Mouse (Mus musculus) midbrain, embryonic 16.5 days (tissue): ENCODE data around the gene Tas2r144. TPM values are rescaled to one million over a fixed set of nuclear protein-coding genes. Genes with fewer than 3 reads are reported as not detected.

Source experiments
- ATAC-seq: fragments of 200-750 bp; cut with Nextera tagmentation; 2 replicates; pipeline ENCODE4 v1.8.0; 2017; ENCODE audit warnings: moderate TSS enrichment
- H3K27ac ChIP-seq: fragments of 300-500 bp; sonication (generic); 2 replicates; pipeline ENCODE4 v1.5.1; 2014; ENCODE audit warnings: mild to moderate bottlenecking, low read length, mixed read lengths
- H3K27me3 ChIP-seq: fragments of 300-500 bp; sonication (generic); 2 replicates; pipeline ENCODE4 v1.6.1; 2014; ENCODE audit warnings: low read depth, low read length, mixed read lengths; ENCODE audit not compliant: control insufficient read depth, insufficient read depth
- H3K36me3 ChIP-seq: fragments of 300-500 bp; sonication (generic); 2 replicates; pipeline ENCODE4 v1.6.1; 2014; ENCODE audit warnings: mild to moderate bottlenecking, low read length, moderate library complexity, mixed read lengths; ENCODE audit not compliant: control insufficient read depth, insufficient read depth
- H3K4me1 ChIP-seq: fragments of 300-500 bp; sonication (generic); 2 replicates; pipeline ENCODE4 v1.6.1; 2014; ENCODE audit warnings: mild to moderate bottlenecking, low read length, mixed read lengths; ENCODE audit not compliant: control insufficient read depth, insufficient read depth
- H3K4me2 ChIP-seq: fragments of 300-500 bp; sonication (generic); 2 replicates; pipeline ENCODE4 v1.6.1; 2014; ENCODE audit warnings: mild to moderate bottlenecking, low read length, mixed read lengths
- H3K4me3 ChIP-seq: fragments of 300-500 bp; sonication (generic); 2 replicates; pipeline ENCODE4 v1.5.1; 2014; ENCODE audit warnings: low read depth, mild to moderate bottlenecking, low read length, moderate library complexity, mixed read lengths
- H3K9ac ChIP-seq: fragments of 300-500 bp; sonication (generic); 2 replicates; pipeline ENCODE4 v1.6.1; 2014; ENCODE audit warnings: low read depth, low read length, mixed read lengths
- H3K9me3 ChIP-seq: fragments of 300-500 bp; sonication (generic); replicated peaks from 2 replicates; pipeline ENCODE4 v1.6.1; 2014; ENCODE audit warnings: mild to moderate bottlenecking, low read length, mixed read lengths; ENCODE audit not compliant: control insufficient read depth, poor library complexity, severe bottlenecking
- WGBS: fragments of 180-500 bp; shearing (Covaris S2); extraction: QIAGEN DNeasy Blood & Tissue Kit; methylation state at CpG from one replicate; pipeline ENCODE4 v1.1.7; 2014; 5-methylcytosine and 5-hydroxymethylcytosine counted together
- polyA plus RNA-seq: library from polyadenylated mRNA; unstranded; fragments of >200 nt; fragmentation: Nextera tagmentation; extraction: Ambion mirVana; gene quantifications from 2 replicates; pipeline ENCODE4 v1.2.1, GENCODE M21; 2015

Tas2r144 gene
- polyA plus RNA-seq, 1 experiment from 2014 or later = not detected

- H3K36me3 ChIP-seq = no peaks in the 10 kb centered on the region
- H3K9me3 ChIP-seq = no peaks in the 10 kb centered on the region
- H3K4me1 ChIP-seq = peaks cover 3% of the 10 kb centered on the region; the same call in 1 of the 2 replicates
- H3K4me3 ChIP-seq = no peak overlapping the region
- no peak overlapping the region for H3K27ac ChIP-seq
- H3K27me3 ChIP-seq = peaks cover 3% of the 10 kb centered on the region; the same call in 1 of the 2 replicates
- 0 out of 2 replicates have a peak, but pooled peaks have one; percentile 68 for ATAC-seq
- H3K9ac ChIP-seq = no peak overlapping the region
- H3K4me2 ChIP-seq = no peak overlapping the region
- WGBS = 20% methylated on average over 11 of the region's 11 CpGs
These were observed 42.3 kb downstream of the Tas2r144 start for GRCm38 (mm10) chr6:42257303-42257863.

- Histone ChIP-seq H3K27me3 (peaks cover 3% of the 10 kb centered on the region; the same call in 1 of the 2 replicates), H3K27ac (no peak overlapping the region), H3K36me3 (no peaks in the 10 kb centered on the region), H3K9me3 (no peaks in the 10 kb centered on the region), H3K4me2 (no peak overlapping the region), H3K4me3 (no peak overlapping the region), H3K4me1 (peaks cover 6% of the 10 kb centered on the region; the same call in 1 of the 2 replicates), H3K9ac (no peak overlapping the region)
- ATAC-seq = no peak
- WGBS = 77% methylated on average over 6 of the region's 6 CpGs
These were observed 45.3 kb downstream of the Tas2r144 start for GRCm38 (mm10) chr6:42260430-42260829.

- H3K4me2 ChIP-seq = no peak within 1 kb of the TSS
- no peaks in the 10 kb centered on the region for H3K36me3 ChIP-seq
- H3K27ac ChIP-seq = no peak within 1 kb of the TSS
- 21% methylated on average over 20 of the region's 20 CpGs for WGBS
- peaks cover 3% of the 10 kb centered on the region; the same call in 1 of the 2 replicates for H3K27me3 ChIP-seq
- peaks cover 11% of the 10 kb centered on the region for H3K4me1 ChIP-seq
- H3K9me3 ChIP-seq = no peaks in the 10 kb centered on the region
- no peak for ATAC-seq
- H3K4me3 ChIP-seq = no peak within 1 kb of the TSS
- H3K9ac ChIP-seq = no peak within 1 kb of the TSS
These were observed 46.5 kb downstream of the Tas2r144 start, which contains the start of gene Tmem139 for GRCm38 (mm10) chr6:42261524-42262170. Gene Tmem139 (plus strand): TSS chr6:42261970.

GRCm38 (mm10) chr6:42264626-42265312, 49.6 kb downstream of the Tas2r144 start, which contains the start of gene Casp2:
Gene Casp2 (plus strand): TSS chr6:42264985.
- Histone ChIP-seq H3K27ac (peak within 1 kb of the TSS; percentile 83), H3K36me3 (peaks cover 13% of the 10 kb centered on the region), H3K9me3 (no peaks in the 10 kb centered on the region), H3K4me1 (peaks cover 11% of the 10 kb centered on the region), H3K4me2 (peak within 1 kb of the TSS; percentile 60), H3K4me3 (peak within 1 kb of the TSS; percentile 63), H3K27me3 (peaks cover 3% of the 10 kb centered on the region; the same call in 1 of the 2 replicates), H3K9ac (peak within 1 kb of the TSS; percentile 79)
- ATAC-seq = peak; percentile 99
- WGBS = under 1% methylated on average over 51 of the region's 51 CpGs

Other genes starting within 250 kb of the Tas2r144 start
- not detected in 2 replicates for gene Sval3, start 247.2 kb upstream of the Tas2r144 start, polyA plus RNA-seq
- not detected in 2 replicates for gene Sva, start 176.9 kb upstream of the Tas2r144 start, polyA plus RNA-seq
- not detected in 2 replicates for gene Tas2r139, start 74.4 kb upstream of the Tas2r144 start, polyA plus RNA-seq
- 8.5 and 9.9 TPM in 2 replicates for gene Gstk1, start 30.6 kb downstream of the Tas2r144 start, polyA plus RNA-seq
- gene Tmem139, start 46.6 kb downstream of the Tas2r144 start, polyA plus RNA-seq = not detected in 2 replicates
- 36.3 and 40.5 TPM in 2 replicates for gene Casp2, start 49.7 kb downstream of the Tas2r144 start, polyA plus RNA-seq
- gene Clcn1, start 71.4 kb downstream of the Tas2r144 start, polyA plus RNA-seq = 1.3 and 1.5 TPM in 2 replicates
- 7.8 and 8.4 TPM in 2 replicates for gene Fam131b, start 109.3 kb downstream of the Tas2r144 start, polyA plus RNA-seq
- 55.1 and 56.5 TPM in 2 replicates for gene Zyx, start 134.3 kb downstream of the Tas2r144 start, polyA plus RNA-seq
- 0.47 and 0.94 TPM in 2 replicates for gene Epha1, start 157.9 kb downstream of the Tas2r144 start, polyA plus RNA-seq
- gene Tas2r143, start 184.9 kb downstream of the Tas2r144 start, polyA plus RNA-seq = not detected in 2 replicates
- gene Tas2r135, start 190.1 kb downstream of the Tas2r144 start, polyA plus RNA-seq = not detected in 2 replicates
- gene Tas2r126, start 219.2 kb downstream of the Tas2r144 start, polyA plus RNA-seq = not detected in 2 replicates
- gene Olfr458, start 249.9 kb downstream of the Tas2r144 start, polyA plus RNA-seq = not detected in 2 replicates